8 mouse cellular contexts compared by ENCODE assay signal in genomic region chr4:115785511-115786034, GRCm38 (mm10). TPM values are rescaled to one million over a fixed set of nuclear protein-coding genes. Genes with fewer than 3 reads are reported as not detected.
A peak's percentile ranks its signal among the peaks of the same experiment; 100 is the strongest.
DNase-seq lines count a peak whose midpoint lies in the region; ATAC-seq and TF ChIP-seq lines count a peak whose summit lies in the region.

No protein-coding gene starts in this region.

- no peaks in the 10 kb centered on the region for H3K27me3 ChIP-seq in heart, embryonic 14.5 days (ENCODE audit: control insufficient read depth, insufficient read depth, low read length)
- no peaks in the 10 kb centered on the region for H3K27me3 ChIP-seq in forebrain, embryonic 16.5 days (replicated peaks; ENCODE audit: control insufficient read depth, insufficient read depth, low read length)
- no peaks in the 10 kb centered on the region for H3K27me3 ChIP-seq in liver, postnatal 0 days (ENCODE audit: insufficient read depth, low read length)

- peak overlapping the region; percentile 85 for H3K4me2 ChIP-seq in heart, embryonic 14.5 days (ENCODE audit: low read length)
- peak overlapping the region; percentile 81 for H3K4me2 ChIP-seq in forebrain, embryonic 16.5 days (ENCODE audit: low read length)
- peak overlapping the region; percentile 72 for H3K4me2 ChIP-seq in liver, postnatal 0 days (ENCODE audit: low read depth, low read length)

- peak overlapping the region; percentile 89 for H3K9ac ChIP-seq in heart, embryonic 14.5 days (ENCODE audit: low read length)
- H3K9ac ChIP-seq in forebrain, embryonic 16.5 days (replicated peaks; ENCODE audit: low read depth, low read length): peak overlapping the region; percentile 85
- peak overlapping the region; percentile 82 for H3K9ac ChIP-seq in liver, postnatal 0 days (replicated peaks)

- peak overlapping the region; percentile 55 to 69 for H3K27ac ChIP-seq in heart, embryonic 14.5 days (replicated peaks in 1 of 2; ENCODE audit: control insufficient read depth in 1 of 2, insufficient read depth in 1 of 2, low read depth in 2 of 2, low read length in 2 of 2)
- no peak overlapping the region for H3K27ac ChIP-seq in forebrain, embryonic 16.5 days (ENCODE audit: low read length)
- peak overlapping the region; percentile 49; the same call in 1 of the 2 replicates for H3K27ac ChIP-seq in liver, postnatal 0 days (ENCODE audit: low read depth)

- peaks cover 5 to 16% of the 10 kb centered on the region in 2 experiments; a peak in 3 of 4 replicates for H3K4me1 ChIP-seq in heart, embryonic 14.5 days (ENCODE audit: control insufficient read depth in 2 of 2, insufficient read depth in 2 of 2, low read length in 2 of 2)
- H3K4me1 ChIP-seq in forebrain, embryonic 16.5 days (replicated peaks; ENCODE audit: control insufficient read depth, insufficient read depth, low read length): peaks cover 13% of the 10 kb centered on the region
- peaks cover 11% of the 10 kb centered on the region for H3K4me1 ChIP-seq in liver, postnatal 0 days (ENCODE audit: insufficient read depth)

- H3K9me3 ChIP-seq in heart, embryonic 14.5 days (ENCODE audit: control insufficient read depth, low read length): no peaks in the 10 kb centered on the region
- H3K9me3 ChIP-seq in forebrain, embryonic 16.5 days (ENCODE audit: control insufficient read depth, low read length): no peaks in the 10 kb centered on the region
- H3K9me3 ChIP-seq in liver, postnatal 0 days (ENCODE audit: low read length): no peaks in the 10 kb centered on the region

- H3K4me3 ChIP-seq in heart, embryonic 14.5 days (ENCODE audit: control insufficient read depth in 1 of 2, insufficient read depth in 1 of 2, low read depth in 1 of 2, low read length in 2 of 2): peak overlapping the region; percentile 71 to 76
- peak overlapping the region; percentile 69 for H3K4me3 ChIP-seq in forebrain, embryonic 16.5 days (replicated peaks; ENCODE audit: low read length)
- H3K4me3 ChIP-seq in liver, postnatal 0 days (ENCODE audit: low read depth, low read length): peak overlapping the region; percentile 76

- intact Hi-C loops in heart, postnatal 36 days (cut with DNase I): loop anchor here (2.0 kb wide), 1 partner anchor 41 kb away; no protein-coding TSS in a partner anchor

- no peak for DNase-seq in heart, postnatal 36 days
- peak; percentile 25 for DNase-seq in MEL-GATA-1-ER (ENCODE audit: extremely low read depth, low read depth)
- no peak for DNase-seq in liver, postnatal 0 days
- DNase-seq in urinary bladder, adult 18-20 months (ENCODE audit: low spot score in 2 of 2): no peak
- DNase-seq in cerebellum, postnatal 25 days: no peak
- no peak for DNase-seq in layer of hippocampus, adult 18-20 months (ENCODE audit: low spot score in 2 of 2)

- no peak for ATAC-seq in heart, embryonic 14.5 days (ENCODE audit: insufficient number of reproducible peaks, insufficient read depth, low FRiP score, low read depth)
- ATAC-seq in forebrain, embryonic 16.5 days: no peak
- ATAC-seq in liver, postnatal 0 days: peak; percentile 26; the same call in 1 of the 2 replicates

- WGBS in heart, embryonic 14.5 days: 43% methylated on average over 7 of the region's 7 CpGs
- 63% methylated on average over 7 of the region's 7 CpGs for WGBS in forebrain, embryonic 16.5 days
- 30% methylated on average over 7 of the region's 7 CpGs for WGBS in liver, postnatal 0 days (ENCODE audit: insufficient replicate concordance)

- no peak for TF ChIP-seq CTCF in liver, postnatal 0 days (IDR thresholded peaks at IDR 0.05; ENCODE audit: low read depth)

- H3K36me3 ChIP-seq in heart, embryonic 14.5 days (ENCODE audit: control insufficient read depth, insufficient read depth, low read length): peaks cover 27% of the 10 kb centered on the region
- H3K36me3 ChIP-seq in forebrain, embryonic 16.5 days (ENCODE audit: control insufficient read depth, insufficient read depth): peaks cover 2% of the 10 kb centered on the region; the same call in 1 of the 2 replicates
- H3K36me3 ChIP-seq in liver, postnatal 0 days (replicated peaks; ENCODE audit: insufficient read depth, low read length): peaks cover 19% of the 10 kb centered on the region

- no peak for TF ChIP-seq EP300 in liver, postnatal 0 days (IDR thresholded peaks at IDR 0.05; ENCODE audit: low read depth)

RNA-seq across cellular contexts. Expression of gene Atpaf1, which starts 1.0 kb away (rescaled TPM):
- 89.2 and 89.5 TPM in 2 replicates for polyA plus RNA-seq in heart, embryonic 14.5 days (2014; fragmentation: Nextera tagmentation; extraction: Ambion mirVana)
- 10 to 100 TPM; 82.3 to 95.1 TPM for total RNA-seq in heart, postnatal 36 days (2021)
- 35.1 and 36.8 TPM in 2 replicates for polyA plus RNA-seq in forebrain, embryonic 16.5 days (2015; fragmentation: Nextera tagmentation; extraction: Ambion mirVana)
- 14.5 and 15.2 TPM in 2 replicates for polyA plus RNA-seq in liver, postnatal 0 days (2015; fragmentation: Nextera tagmentation; extraction: Ambion mirVana)
- total RNA-seq in layer of hippocampus, adult 18-20 months (2021): 10 to 100 TPM; 65.5 to 66.4 TPM

RNA-seq across cellular contexts. Expression of gene Tex38, which starts 4.8 kb away (rescaled TPM):
- polyA plus RNA-seq in heart, embryonic 14.5 days (2014; fragmentation: Nextera tagmentation; extraction: Ambion mirVana): 0.26 and 0.53 TPM in 2 replicates
- total RNA-seq in heart, postnatal 36 days (2021): under 1 TPM; 0.39 to 0.68 TPM
- polyA plus RNA-seq in forebrain, embryonic 16.5 days (2015; fragmentation: Nextera tagmentation; extraction: Ambion mirVana): 0.28 TPM in 1 of 2 replicates, not detected in the other
- polyA plus RNA-seq in liver, postnatal 0 days (2015; fragmentation: Nextera tagmentation; extraction: Ambion mirVana): 0.14 and 0.22 TPM in 2 replicates
- not detected for total RNA-seq in layer of hippocampus, adult 18-20 months (2021)

RNA-seq across cellular contexts. Expression of gene Mob3c, which starts 42.3 kb away (rescaled TPM):
- 6.8 and 8.0 TPM in 2 replicates for polyA plus RNA-seq in heart, embryonic 14.5 days (2014; fragmentation: Nextera tagmentation; extraction: Ambion mirVana)
- 1 to 10 TPM; 4.7 to 5.4 TPM for total RNA-seq in heart, postnatal 36 days (2021)
- polyA plus RNA-seq in forebrain, embryonic 16.5 days (2015; fragmentation: Nextera tagmentation; extraction: Ambion mirVana): 4.6 and 6.0 TPM in 2 replicates
- polyA plus RNA-seq in liver, postnatal 0 days (2015; fragmentation: Nextera tagmentation; extraction: Ambion mirVana): 7.3 and 10.0 TPM in 2 replicates
- total RNA-seq in layer of hippocampus, adult 18-20 months (2021): 1 to 10 TPM; 4.0 to 6.5 TPM

RNA-seq across cellular contexts. Expression of gene Efcab14, which starts 48.0 kb away (rescaled TPM):
- polyA plus RNA-seq in heart, embryonic 14.5 days (2014; fragmentation: Nextera tagmentation; extraction: Ambion mirVana): 32.5 and 32.7 TPM in 2 replicates
- 10 to 100 TPM; 38.1 to 40.8 TPM for total RNA-seq in heart, postnatal 36 days (2021)
- 18.1 and 20.7 TPM in 2 replicates for polyA plus RNA-seq in forebrain, embryonic 16.5 days (2015; fragmentation: Nextera tagmentation; extraction: Ambion mirVana)
- 8.3 and 8.4 TPM in 2 replicates for polyA plus RNA-seq in liver, postnatal 0 days (2015; fragmentation: Nextera tagmentation; extraction: Ambion mirVana)
- 10 to 100 TPM; 53.6 to 56.3 TPM for total RNA-seq in layer of hippocampus, adult 18-20 months (2021)

RNA-seq across cellular contexts. Expression of gene Mknk1, which starts 53.4 kb away (rescaled TPM):
- 16.2 and 16.7 TPM in 2 replicates for polyA plus RNA-seq in heart, embryonic 14.5 days (2014; fragmentation: Nextera tagmentation; extraction: Ambion mirVana)
- total RNA-seq in heart, postnatal 36 days (2021): 10 to 100 TPM; 22.8 to 23.8 TPM
- 25.4 and 27.9 TPM in 2 replicates for polyA plus RNA-seq in forebrain, embryonic 16.5 days (2015; fragmentation: Nextera tagmentation; extraction: Ambion mirVana)
- polyA plus RNA-seq in liver, postnatal 0 days (2015; fragmentation: Nextera tagmentation; extraction: Ambion mirVana): 31.6 and 37.0 TPM in 2 replicates
- 10 to 100 TPM; 40.4 to 45.2 TPM for total RNA-seq in layer of hippocampus, adult 18-20 months (2021)
